Mouse (Mus musculus): ENCODE data around the gene Olfr666. TPM values are rescaled to one million over a fixed set of nuclear protein-coding genes. Genes with fewer than 3 reads are reported as not detected.

Gene Olfr666
- total and polyA plus RNA-seq, 3 experiments = not detected

GRCm38 (mm10) chr7:104927957-104928356, 32.2 kb upstream of the Olfr666 start, which contains the start of gene Olfr668:
Olfr668 (minus strand) TSS chr7:104928057.
- no peaks in the 10 kb centered on the region for H3K4me1 ChIP-seq (ENCODE audit: control insufficient read depth in 1 of 2, insufficient read depth in 2 of 2, low read length in 2 of 2)
- H3K9ac ChIP-seq (ENCODE audit: control insufficient read depth, low read depth, low read length, poor library complexity, severe bottlenecking) = no peak within 1 kb of the TSS
- no peak for DNase-seq (ENCODE audit: low read depth, low spot score)
- no peaks in the 10 kb centered on the region for H3K27me3 ChIP-seq (ENCODE audit: control insufficient read depth in 1 of 2, insufficient read depth in 2 of 2, low read length in 2 of 2)
- TF ChIP-seq ETS1 (IDR thresholded peaks at IDR 0.05; ENCODE audit: low read depth, low read length) (no peak), MEF2A (IDR thresholded peaks at IDR 0.05; ENCODE audit: extremely low read depth, insufficient replicate concordance, low read depth, low read length, poor library complexity, severe bottlenecking) (no peak), EP300 (IDR thresholded peaks at IDR 0.05; ENCODE audit: low read depth in 1 of 2, low read length in 2 of 2) (no peak), MXI1 (IDR thresholded peaks at IDR 0.05; ENCODE audit: low read depth, low read length) (no peak)
- no peak within 1 kb of the TSS for H3K4me3 ChIP-seq (ENCODE audit: control insufficient read depth in 1 of 2, insufficient read depth in 1 of 2, low read depth in 2 of 2, low read length in 2 of 2)
- no peaks in the 10 kb centered on the region for H3K79me2 ChIP-seq (ENCODE audit: control insufficient read depth, insufficient read depth, low read length, poor library complexity)
- no peaks in the 10 kb centered on the region for H3K9me3 ChIP-seq (replicated peaks; ENCODE audit: insufficient read depth, low read length)
- no peak within 1 kb of the TSS for H3K27ac ChIP-seq (ENCODE audit: control insufficient read depth, low read depth, low read length)
- no peaks in the 10 kb centered on the region for H3K36me3 ChIP-seq (ENCODE audit: control insufficient read depth in 1 of 2, insufficient read depth in 2 of 2, low read length in 2 of 2)

GRCm38 (mm10) chr7:104921382-104921781, 25.6 kb upstream of the Olfr666 start, which contains the start of gene Olfr667:
Olfr667 (minus strand) TSS chr7:104921482.
- DNase-seq (ENCODE audit: low read depth, low spot score) = no peak
- no peaks in the 10 kb centered on the region for H3K4me1 ChIP-seq (ENCODE audit: control insufficient read depth in 1 of 2, insufficient read depth in 2 of 2, low read length in 2 of 2)
- no peaks in the 10 kb centered on the region for H3K36me3 ChIP-seq (ENCODE audit: control insufficient read depth in 1 of 2, insufficient read depth in 2 of 2, low read length in 2 of 2)
- H3K4me3 ChIP-seq (ENCODE audit: control insufficient read depth in 1 of 2, insufficient read depth in 1 of 2, low read depth in 2 of 2, low read length in 2 of 2) = no peak within 1 kb of the TSS
- H3K27ac ChIP-seq (ENCODE audit: control insufficient read depth, low read depth, low read length) = no peak within 1 kb of the TSS
- H3K9ac ChIP-seq (ENCODE audit: control insufficient read depth, low read depth, low read length, poor library complexity, severe bottlenecking) = no peak within 1 kb of the TSS
- no peak for TF ChIP-seq ZNF384 (IDR thresholded peaks at IDR 0.05; ENCODE audit: low read depth, low read length)
- TF ChIP-seq TCF12 (IDR thresholded peaks at IDR 0.05; ENCODE audit: low read depth, low read length) = no peak
- no peak for TF ChIP-seq HCFC1 (IDR thresholded peaks at IDR 0.05; ENCODE audit: low read depth, low read length)
- no peak for TF ChIP-seq MYB (IDR thresholded peaks at IDR 0.05; ENCODE audit: low read depth, low read length)
- no peak for TF ChIP-seq MXI1 (IDR thresholded peaks at IDR 0.05; ENCODE audit: low read depth, low read length)
- no peak for TF ChIP-seq ZKSCAN1 (IDR thresholded peaks at IDR 0.05; ENCODE audit: low read depth, low read length)
- TF ChIP-seq BHLHE40 (IDR thresholded peaks at IDR 0.05; ENCODE audit: borderline replicate concordance, low read depth, low read length) = no peak
- no peak for TF ChIP-seq RAD21 (IDR thresholded peaks at IDR 0.05; ENCODE audit: low read depth, low read length)
- no peak for TF ChIP-seq SIN3A (IDR thresholded peaks at IDR 0.05; ENCODE audit: low read length)
- TF ChIP-seq MYC (IDR thresholded peaks at IDR 0.05; ENCODE audit: low read depth, low read length) = no peak
- TF ChIP-seq MEF2A (IDR thresholded peaks at IDR 0.05; ENCODE audit: extremely low read depth, insufficient replicate concordance, low read depth, low read length, poor library complexity, severe bottlenecking) = no peak
- H3K9me3 ChIP-seq (replicated peaks; ENCODE audit: insufficient read depth, low read length) = no peaks in the 10 kb centered on the region
- H3K27me3 ChIP-seq (ENCODE audit: control insufficient read depth in 1 of 2, insufficient read depth in 2 of 2, low read length in 2 of 2) = no peaks in the 10 kb centered on the region; a peak in 1 of 4 replicates
- H3K79me2 ChIP-seq (ENCODE audit: control insufficient read depth, insufficient read depth, low read length, poor library complexity) = no peaks in the 10 kb centered on the region

- no peak within 1 kb of the TSS for H3K27ac ChIP-seq (ENCODE audit: control insufficient read depth, low read depth, low read length)
- H3K27me3 ChIP-seq (ENCODE audit: control insufficient read depth in 1 of 2, insufficient read depth in 2 of 2, low read length in 2 of 2) = no peaks in the 10 kb centered on the region
- no peak for DNase-seq (ENCODE audit: low read depth, low spot score)
- no peak within 1 kb of the TSS for H3K9ac ChIP-seq (ENCODE audit: control insufficient read depth, low read depth, low read length, poor library complexity, severe bottlenecking)
- no peaks in the 10 kb centered on the region for H3K79me2 ChIP-seq (ENCODE audit: control insufficient read depth, insufficient read depth, low read length, poor library complexity)
- TF ChIP-seq TCF12 (IDR thresholded peaks at IDR 0.05; ENCODE audit: low read depth, low read length) (no peak), ELF1 (IDR thresholded peaks at IDR 0.05; ENCODE audit: low read depth, low read length) (no peak), EP300 (IDR thresholded peaks at IDR 0.05; ENCODE audit: low read depth in 1 of 2, low read length in 2 of 2) (no peak), MYC (IDR thresholded peaks at IDR 0.05; ENCODE audit: low read depth, low read length) (no peak), MAX (IDR thresholded peaks at IDR 0.05; ENCODE audit: low read length) (no peak), MEF2A (IDR thresholded peaks at IDR 0.05; ENCODE audit: extremely low read depth, insufficient replicate concordance, low read depth, low read length, poor library complexity, severe bottlenecking) (no peak), POLR2AphosphoS5 (IDR thresholded peaks at IDR 0.05; ENCODE audit: borderline replicate concordance, low read depth, low read length) (no peak), RAD21 (IDR thresholded peaks at IDR 0.05; ENCODE audit: low read depth, low read length) (no peak), KAT2A (conservative IDR thresholded peaks at IDR 0.05; ENCODE audit: low read depth, low read length) (no peak), ZC3H11A (IDR thresholded peaks at IDR 0.05; ENCODE audit: low read depth, low read length) (no peak), POLR2A (IDR thresholded peaks at IDR 0.05; ENCODE audit: control insufficient read depth in 1 of 2, insufficient read depth in 1 of 2, low read depth in 1 of 2, low read length in 2 of 2, poor library complexity in 1 of 2) (no peak), USF2 (IDR thresholded peaks at IDR 0.05; ENCODE audit: borderline replicate concordance in 1 of 2, insufficient read depth in 1 of 2, low read depth in 1 of 2, low read length in 2 of 2) (no peak), POLR2AphosphoS2 (IDR thresholded peaks at IDR 0.05; ENCODE audit: low read length) (no peak)
- no peaks in the 10 kb centered on the region for H3K36me3 ChIP-seq (ENCODE audit: control insufficient read depth in 1 of 2, insufficient read depth in 2 of 2, low read length in 2 of 2)
- no peaks in the 10 kb centered on the region for H3K9me3 ChIP-seq (replicated peaks; ENCODE audit: insufficient read depth, low read length)
- H3K4me1 ChIP-seq (ENCODE audit: control insufficient read depth in 1 of 2, insufficient read depth in 2 of 2, low read length in 2 of 2) = no peaks in the 10 kb centered on the region
- no peak within 1 kb of the TSS for H3K4me3 ChIP-seq (ENCODE audit: control insufficient read depth in 1 of 2, insufficient read depth in 1 of 2, low read depth in 2 of 2, low read length in 2 of 2)
Measured at GRCm38 (mm10) chr7:104877731-104878130, 18.0 kb downstream of the Olfr666 start, which contains the start of gene Olfr665. Olfr665 (plus strand) TSS chr7:104878031.

Measured in MEL (cell line).